Mouse (Mus musculus) cerebellum, adult 2 months (tissue): ENCODE measurements at regions not wholly inside any gene's neighbourhood (a gene's known extent, or its start where the extent isn't known, plus 50 kb on each side); places are given as distances from the start of the nearest gene placed in this dataset.

ENCODE experiments used
- CTCF ChIP-seq: fragments of 200-500 bp; IDR thresholded peaks from 2 replicates; pipeline ENCODE4 v1.5.1; 2011; ENCODE audit warnings: low read depth, mild to moderate bottlenecking, control low read depth, low read length, moderate library complexity, borderline replicate concordance; ENCODE audit not compliant: insufficient read depth
- POLR2A ChIP-seq: fragments of 200-500 bp; IDR thresholded peaks from 2 replicates; pipeline ENCODE4 v1.6.1; 2011; ENCODE audit warnings: low read length, control low read depth, borderline replicate concordance; ENCODE audit not compliant: insufficient read depth

DNA sequence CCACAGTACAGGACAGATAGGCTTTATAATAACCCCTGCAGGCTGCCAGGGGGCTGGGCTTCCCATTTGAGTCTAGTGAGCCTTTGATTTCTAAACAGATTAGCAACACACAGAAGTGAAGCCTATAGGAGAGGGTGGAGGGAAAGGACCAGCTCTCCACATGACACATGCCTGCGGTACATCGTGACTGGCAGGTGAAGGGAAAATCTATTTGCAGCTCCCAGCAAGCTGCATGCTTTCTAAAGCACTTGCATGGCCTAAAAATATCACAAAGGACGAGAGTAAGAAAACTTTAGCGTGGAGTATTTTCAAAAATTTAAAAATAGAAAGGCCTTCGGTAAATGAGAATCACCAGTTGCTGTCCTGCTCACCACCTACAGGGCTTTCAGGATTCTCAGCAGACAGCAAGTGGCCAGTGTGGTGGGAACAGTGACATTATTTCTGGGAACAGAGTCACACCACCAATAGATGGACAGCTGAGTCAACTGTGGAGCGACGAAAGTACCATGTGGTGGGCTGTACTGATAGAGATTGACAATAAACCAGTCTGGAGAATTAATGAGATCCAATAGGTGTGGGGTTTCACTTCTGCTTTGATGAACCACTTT is 105.6 kb downstream of the Mid1ip1 start:
- no peak for TF ChIP-seq POLR2A
- TF ChIP-seq CTCF: no peak
